Mouse (Mus musculus) ovary, postnatal 10 days (tissue): ENCODE results near the gene Emilin3.

Experiments
- DNase-seq: peaks from one replicate; pipeline ENCODE4 v3.0.0; 2022; ENCODE audit warnings: low spot score

Emilin3 gene

GRCm38 (mm10) chr2:160916714-160917113 is 4.6 kb upstream of the Emilin3 start:
- no peak for DNase-seq

- DNase-seq, result no peak
Observed at GRCm38 (mm10) chr2:160915821-160916610, 3.9 kb upstream of the Emilin3 start.

DNA sequence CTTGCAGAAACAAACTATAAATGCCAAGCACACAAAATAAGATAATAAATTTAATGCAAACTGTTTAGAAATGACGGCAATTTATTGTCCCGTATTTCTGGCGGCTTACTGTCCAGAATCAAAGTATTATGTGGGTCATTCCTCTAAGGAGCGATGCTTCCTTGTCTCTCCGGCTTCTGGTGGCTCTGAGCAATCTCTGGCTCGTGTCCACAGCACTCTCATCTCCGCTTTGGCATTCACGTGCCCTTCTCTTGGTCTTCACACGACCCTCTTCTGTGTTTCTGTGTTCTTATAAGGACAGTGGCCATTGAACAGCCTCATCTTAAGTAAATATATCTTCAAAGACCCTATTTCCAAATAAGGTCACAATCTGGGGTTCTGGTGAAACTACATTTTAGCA is 2.5 kb upstream of the Emilin3 start:
- DNase-seq, result no peak

DNA sequence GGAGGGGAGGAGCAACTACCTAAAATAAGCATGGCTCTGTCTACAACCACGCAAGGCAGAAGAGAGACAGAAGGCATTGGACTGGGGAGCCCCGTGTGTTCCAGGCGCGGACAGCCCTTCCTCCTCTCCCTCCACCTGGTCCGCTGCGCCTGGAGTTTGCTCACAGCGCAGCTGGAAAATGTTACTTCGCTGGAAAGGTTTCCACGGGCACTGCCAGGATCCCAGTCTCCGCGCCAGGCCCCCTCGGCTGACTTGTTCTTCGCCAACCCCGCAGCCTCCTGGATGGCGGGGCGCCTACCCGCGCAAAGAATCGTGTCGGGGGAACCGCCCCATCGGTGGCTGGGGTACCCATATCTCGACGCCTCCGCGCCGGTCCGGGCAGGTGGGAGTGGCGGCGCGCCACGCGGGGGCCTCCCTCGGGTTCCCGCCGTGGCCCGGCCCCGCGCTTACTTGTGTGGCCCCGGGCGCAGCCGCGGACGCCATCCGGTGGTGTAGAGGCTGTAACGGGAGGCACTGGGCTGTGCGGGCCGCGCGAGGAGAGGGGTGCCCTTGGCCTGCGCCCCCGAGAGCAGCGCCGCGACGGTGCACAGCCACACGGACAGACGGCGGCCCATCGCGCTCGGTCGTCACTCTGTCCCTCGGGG is 448 bp downstream of the Emilin3 start:
- DNase-seq, result no peak

DNA sequence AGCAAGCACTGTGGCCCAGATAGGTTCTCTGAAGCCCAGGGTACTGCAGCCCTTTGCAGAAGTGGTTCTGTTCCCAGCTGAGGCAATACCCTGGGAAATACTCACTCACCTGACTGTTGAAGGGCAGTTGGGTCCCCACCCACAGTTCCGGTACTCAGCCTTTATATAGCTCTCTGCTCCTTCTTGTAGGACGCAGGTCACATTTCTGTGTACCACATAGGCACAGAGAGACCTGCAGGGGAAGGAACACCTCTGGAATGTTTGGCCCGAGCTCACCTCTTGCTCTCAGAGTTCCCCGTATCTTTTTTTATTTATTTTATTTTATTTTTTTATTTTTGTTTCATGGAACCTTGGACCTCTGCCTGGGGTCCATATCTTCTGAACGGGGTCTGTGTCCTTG is 1.5 kb downstream of the Emilin3 start:
- no peak for DNase-seq

GRCm38 (mm10) chr2:160908607-160909006 is 3.5 kb downstream of the Emilin3 start:
- DNase-seq, result no peak

- DNase-seq, result no peak
Observed at GRCm38 (mm10) chr2:160906101-160906500, 6.0 kb downstream of the Emilin3 start.

GRCm38 (mm10) chr2:160905301-160905700 is 6.8 kb downstream of the Emilin3 start:
- no peak for DNase-seq

DNA sequence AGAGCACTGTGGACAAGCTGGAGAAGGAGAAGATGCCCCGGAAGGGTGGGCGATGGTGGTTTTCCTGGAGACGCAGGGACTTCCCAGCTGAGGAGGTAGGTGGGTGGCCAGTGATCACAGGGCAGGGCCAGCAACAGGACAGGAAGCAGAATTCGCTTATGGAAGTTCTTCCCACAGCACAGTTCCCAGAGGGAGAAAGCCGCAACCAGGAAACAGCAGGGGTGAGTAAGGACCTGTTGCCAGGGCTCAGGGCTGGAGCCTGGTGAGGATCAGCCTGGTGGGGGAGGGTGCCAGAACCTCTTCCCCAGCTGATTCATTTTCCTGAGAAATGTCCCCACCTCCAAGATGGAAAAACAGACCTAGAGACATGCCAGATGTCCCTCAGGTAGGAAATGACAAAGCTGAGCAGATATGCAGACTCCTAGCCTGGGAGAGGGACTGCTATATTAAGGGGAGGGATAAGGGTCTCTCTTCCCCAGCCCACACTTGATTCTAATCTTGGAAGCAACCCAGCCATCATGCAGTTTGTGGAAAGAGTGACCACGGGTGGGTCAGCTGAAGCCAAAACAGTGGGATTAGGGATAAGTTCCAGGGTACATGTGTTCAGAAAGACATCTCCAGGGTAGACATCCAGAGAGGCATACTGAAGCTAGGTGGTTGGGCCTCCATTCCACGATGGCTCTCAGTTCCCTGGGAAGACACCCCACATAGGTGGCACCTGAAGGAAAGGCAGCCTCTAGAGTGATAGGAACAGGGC is 10.3 kb downstream of the Emilin3 start:
- DNase-seq, result no peak

- DNase-seq, result no peak
Observed at GRCm38 (mm10) chr2:160891697-160892096, 20.4 kb downstream of the Emilin3 start.

DNA sequence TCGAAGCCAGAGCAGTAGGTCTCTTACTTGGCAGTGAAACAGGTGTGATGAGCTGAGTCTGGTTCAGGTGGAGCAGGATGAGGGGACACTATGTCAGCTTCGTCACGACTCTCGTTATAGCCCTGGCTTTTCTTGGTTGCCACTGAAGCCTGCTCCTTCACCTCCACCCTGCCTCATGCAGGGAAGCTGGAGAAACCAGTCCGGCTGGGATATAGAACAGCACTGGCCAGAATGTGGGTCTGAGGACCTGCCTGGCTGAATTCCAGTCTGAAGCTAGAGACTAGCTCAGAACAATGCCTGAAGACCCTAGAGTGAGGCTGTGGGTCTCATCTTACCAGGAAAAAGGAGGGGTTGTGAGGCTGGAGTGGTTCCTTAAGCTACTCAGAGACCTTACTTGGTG is 21.1 kb downstream of the Emilin3 start:
- no peak for DNase-seq

DNA sequence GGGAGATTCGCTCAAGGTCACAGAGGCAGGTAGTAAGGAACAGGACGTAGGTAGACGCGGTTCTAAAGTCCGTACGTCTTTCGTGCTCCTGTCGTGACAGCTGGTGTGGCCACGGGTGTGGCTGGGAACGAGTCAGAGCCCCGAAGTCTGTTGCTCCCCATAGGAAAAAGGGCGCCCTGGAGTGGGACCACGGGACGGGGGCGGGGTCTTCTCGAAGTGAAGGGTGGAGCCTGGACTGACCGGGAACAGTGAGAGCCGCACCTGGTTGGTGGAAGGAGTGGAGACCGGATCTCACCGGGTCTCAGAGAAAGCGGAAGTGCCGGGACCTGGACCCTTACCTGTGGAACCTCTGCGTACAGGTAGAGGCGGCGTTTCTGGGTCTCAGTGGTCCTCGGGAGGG is 24.3 kb downstream of the Emilin3 start:
- no peak for DNase-seq

GRCm38 (mm10) chr2:160887284-160887683 is 24.8 kb downstream of the Emilin3 start:
- peak; percentile 54 for DNase-seq

- no peak for DNase-seq
Observed at GRCm38 (mm10) chr2:160886221-160886620, 25.9 kb downstream of the Emilin3 start.

- no peak for DNase-seq
Observed at GRCm38 (mm10) chr2:160884830-160885229, 27.3 kb downstream of the Emilin3 start.

DNA sequence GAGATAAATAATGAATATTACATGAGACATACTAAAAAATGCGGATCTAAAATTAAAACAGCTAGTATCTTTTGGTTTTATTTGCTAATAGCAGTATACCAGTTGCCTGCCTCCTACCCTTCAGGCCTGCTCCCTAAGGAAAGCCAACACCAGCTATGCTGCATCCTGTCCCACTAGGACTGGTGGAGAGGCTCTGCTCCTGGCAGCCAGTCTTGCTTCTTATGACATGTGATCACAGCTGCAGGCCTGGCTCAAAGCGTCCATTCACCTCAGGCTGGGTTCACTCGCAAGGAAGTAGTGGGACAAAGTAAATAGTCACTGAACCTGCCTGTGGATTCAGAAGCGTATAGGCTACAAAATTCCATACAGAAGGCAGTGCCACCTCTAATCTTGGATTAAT is 28.2 kb downstream of the Emilin3 start:
- no peak for DNase-seq

GRCm38 (mm10) chr2:160882436-160882835 is 29.7 kb downstream of the Emilin3 start:
- no peak for DNase-seq

DNA sequence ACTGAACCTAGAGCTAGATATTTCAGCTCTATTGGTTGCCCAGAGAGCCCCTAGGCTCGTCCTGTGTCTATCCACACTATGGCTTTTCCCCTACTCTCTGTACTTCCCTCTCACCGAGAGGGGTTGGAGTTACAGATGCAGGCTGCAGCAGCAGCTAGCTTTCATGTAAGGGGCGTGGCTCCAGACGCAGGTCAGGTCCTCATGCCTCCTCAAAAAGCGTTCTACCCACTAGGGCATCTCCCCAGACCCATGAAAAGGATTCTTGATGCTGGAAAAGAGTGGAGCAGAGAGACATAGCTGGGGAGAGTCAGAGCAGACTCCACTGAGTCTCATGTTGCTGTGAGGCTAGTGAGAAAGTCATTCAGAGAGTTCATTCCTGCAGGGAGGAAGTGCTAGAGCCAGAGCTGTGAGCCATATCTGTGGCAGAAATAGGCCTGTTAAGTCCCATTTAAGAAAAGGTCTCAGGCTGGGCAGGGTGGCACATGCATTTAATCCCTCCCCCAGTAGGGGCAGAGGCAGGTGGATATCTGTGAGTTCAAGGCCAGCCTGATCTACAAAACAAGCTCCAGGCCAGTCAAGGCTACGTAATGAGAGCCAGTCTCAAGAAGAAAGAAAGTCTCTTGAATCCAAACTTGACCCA is 30.5 kb downstream of the Emilin3 start:
- DNase-seq, result no peak

DNA sequence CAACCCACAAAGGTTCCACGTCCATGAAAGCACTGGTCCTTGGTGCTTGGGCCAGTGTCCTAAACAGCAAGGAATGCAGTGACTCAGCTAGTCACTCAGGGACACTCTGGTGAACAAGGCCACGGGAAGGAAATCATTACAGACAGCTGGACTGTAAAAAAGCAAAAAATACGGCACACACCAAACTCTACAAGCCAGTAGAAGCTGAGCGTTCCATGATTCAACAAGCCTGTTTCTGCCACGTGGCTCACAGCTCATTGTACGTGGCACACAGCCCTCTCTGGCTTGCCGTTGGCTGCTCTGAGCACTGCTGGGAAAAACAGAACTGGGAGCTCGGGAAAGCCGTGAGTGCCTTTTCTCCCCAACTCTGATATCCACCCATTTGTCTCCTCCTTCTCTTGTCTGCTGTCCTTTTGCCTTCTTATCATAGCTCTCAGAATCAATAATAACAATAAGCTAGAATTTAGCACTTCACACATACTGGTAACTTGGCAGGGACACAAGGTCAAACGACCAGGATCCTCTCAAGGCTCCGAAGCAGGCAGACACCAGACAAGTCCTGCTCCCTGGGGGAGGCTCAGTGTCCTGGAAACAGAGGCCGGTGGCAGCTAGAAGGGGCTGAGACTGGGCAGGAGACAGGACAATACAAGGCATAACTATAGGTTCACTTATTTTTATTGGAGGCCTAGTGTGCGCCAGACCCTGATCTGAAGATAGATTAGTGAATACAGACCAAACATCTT is 31.5 kb downstream of the Emilin3 start, which contains the start of gene Lpin3:
Gene Lpin3, plus strand, starts transcription at position 218 of the 743 bp plus-strand sequence.
- DNase-seq, result no peak

- DNase-seq, result no peak
Observed at GRCm38 (mm10) chr2:160876115-160876514, 36.0 kb downstream of the Emilin3 start.

GRCm38 (mm10) chr2:160874231-160874877 is 37.8 kb downstream of the Emilin3 start:
- no peak for DNase-seq
